Mouse (Mus musculus): ENCODE measurements around the gene Nkain4. TPM values are rescaled to one million over a fixed set of nuclear protein-coding genes. Genes with fewer than 3 reads are reported as not detected.

Gene Nkain4
- polyA plus RNA-seq, 1 experiment from 2014 or later: 34.5 TPM

DNA sequence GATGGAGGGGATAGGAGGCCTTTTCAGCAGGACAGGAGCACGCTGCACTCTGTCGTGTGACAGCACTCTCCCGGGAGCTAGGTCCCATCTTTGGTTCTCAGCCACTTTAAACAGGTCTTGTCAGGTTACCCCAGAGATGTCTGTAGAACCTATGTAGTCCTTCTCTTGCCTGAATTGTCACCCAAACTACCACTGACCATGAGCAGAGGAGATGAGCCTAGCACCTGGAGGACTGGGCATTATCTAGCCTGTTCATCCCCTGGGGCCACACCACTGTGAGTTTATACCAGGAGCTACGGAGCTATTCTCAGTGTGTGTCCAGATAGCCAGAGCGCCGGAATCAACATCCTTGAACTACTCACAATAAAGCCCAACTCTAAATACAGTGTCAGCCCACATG lies 56.6 kb downstream of the Nkain4 start:
- WGBS: 85% methylated on average over 6 of the region's 6 CpGs

GRCm38 (mm10) chr2:180896819-180897625 lies 57.5 kb downstream of the Nkain4 start:
- WGBS: 70% methylated on average over 15 of the region's 15 CpGs
- ATAC-seq (replicated peaks; ENCODE audit: low FRiP score): no peak
- no peaks in the 10 kb centered on the region for H3K36me3 ChIP-seq
- H3K9me3 ChIP-seq (replicated peaks): no peaks in the 10 kb centered on the region
- peaks cover 59% of the 10 kb centered on the region for H3K27me3 ChIP-seq
- H3K4me2 ChIP-seq: no peak overlapping the region
- H3K27ac ChIP-seq: no peak overlapping the region
- H3K4me3 ChIP-seq (replicated peaks): no peak overlapping the region
- no peak overlapping the region for H3K9ac ChIP-seq
- peaks cover 27% of the 10 kb centered on the region for H3K4me1 ChIP-seq

More for the DNA sequence above, 56.6 kb downstream of the Nkain4 start:
- no peak overlapping the region for H3K4me3 ChIP-seq (replicated peaks)
- peaks cover 51% of the 10 kb centered on the region for H3K27me3 ChIP-seq
- no peak for ATAC-seq (replicated peaks; ENCODE audit: low FRiP score)
- H3K9ac ChIP-seq: no peak overlapping the region
- no peaks in the 10 kb centered on the region for H3K9me3 ChIP-seq (replicated peaks)
- H3K27ac ChIP-seq: no peak overlapping the region
- H3K36me3 ChIP-seq: no peaks in the 10 kb centered on the region
- H3K4me2 ChIP-seq: no peak overlapping the region
- H3K4me1 ChIP-seq: peaks cover 20% of the 10 kb centered on the region

DNA sequence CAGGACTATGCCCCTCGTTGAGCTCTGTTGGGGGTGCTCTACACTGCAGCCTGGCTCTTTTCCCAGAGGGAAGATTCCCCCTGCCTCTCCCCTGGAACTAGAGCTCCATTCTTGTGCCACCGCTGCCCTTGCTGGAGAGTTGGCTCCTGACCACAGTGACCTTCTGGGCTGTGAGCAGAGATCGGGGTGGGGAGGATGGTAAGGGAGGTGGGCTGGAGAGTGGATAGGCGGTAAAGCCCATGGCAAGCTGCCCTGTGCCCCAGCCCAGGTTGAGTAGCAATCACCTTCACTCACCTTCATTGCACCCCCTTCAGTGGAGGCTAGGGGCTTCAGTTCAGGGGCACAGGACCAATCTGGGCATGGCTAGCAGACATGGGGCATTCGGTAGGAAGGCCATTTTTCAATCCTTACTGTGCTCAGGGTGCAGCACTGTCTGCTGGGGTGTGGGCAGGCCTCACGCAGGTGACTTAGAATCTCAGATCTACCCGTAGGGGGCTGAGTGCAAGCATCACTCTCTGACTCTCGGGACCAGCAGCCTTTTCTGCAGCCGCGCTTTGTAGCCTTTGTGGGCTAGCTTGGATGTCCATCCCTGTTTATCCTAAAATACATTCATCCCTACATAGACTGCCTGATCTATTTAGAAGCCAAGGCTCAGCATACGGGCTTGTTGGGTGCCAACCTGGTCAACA lies 58.5 kb downstream of the Nkain4 start:
- Histone ChIP-seq H3K4me1 (peaks cover 38% of the 10 kb centered on the region), H3K27ac (no peak overlapping the region), H3K4me2 (no peak overlapping the region), H3K4me3 (replicated peaks) (no peak overlapping the region), H3K27me3 (peaks cover 70% of the 10 kb centered on the region), H3K36me3 (no peaks in the 10 kb centered on the region), H3K9ac (no peak overlapping the region), H3K9me3 (replicated peaks) (no peaks in the 10 kb centered on the region)
- 84% methylated on average over 11 of the region's 11 CpGs for WGBS
- no peak for ATAC-seq (replicated peaks; ENCODE audit: low FRiP score)

DNA sequence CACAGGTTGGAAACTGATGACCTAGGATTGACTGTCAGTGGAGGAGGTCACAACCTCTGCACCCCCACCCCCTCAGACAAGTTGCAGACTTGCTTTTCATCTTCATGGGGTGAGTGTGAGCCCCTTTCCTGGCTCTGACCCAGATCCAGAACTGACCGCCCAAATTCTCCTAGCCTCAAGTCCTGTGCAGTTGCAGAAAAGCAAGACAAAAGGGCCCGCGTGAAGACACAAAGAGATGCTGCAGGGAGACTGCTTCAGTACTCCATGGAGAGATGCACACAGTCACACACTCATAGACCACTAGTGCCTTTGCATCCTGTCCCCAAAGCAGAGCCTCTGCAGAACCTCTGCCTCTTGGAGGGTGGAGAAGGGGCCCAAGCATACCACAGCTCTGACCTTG lies 59.2 kb downstream of the Nkain4 start:
- Histone ChIP-seq H3K4me1 (peaks cover 44% of the 10 kb centered on the region), H3K4me3 (replicated peaks) (no peak overlapping the region), H3K4me2 (no peak overlapping the region), H3K9ac (no peak overlapping the region), H3K9me3 (replicated peaks) (no peaks in the 10 kb centered on the region), H3K36me3 (no peaks in the 10 kb centered on the region), H3K27ac (no peak overlapping the region), H3K27me3 (peaks cover 76% of the 10 kb centered on the region)
- ATAC-seq (replicated peaks; ENCODE audit: low FRiP score): no peak
- 85% methylated on average over 3 of the region's 3 CpGs for WGBS

DNA sequence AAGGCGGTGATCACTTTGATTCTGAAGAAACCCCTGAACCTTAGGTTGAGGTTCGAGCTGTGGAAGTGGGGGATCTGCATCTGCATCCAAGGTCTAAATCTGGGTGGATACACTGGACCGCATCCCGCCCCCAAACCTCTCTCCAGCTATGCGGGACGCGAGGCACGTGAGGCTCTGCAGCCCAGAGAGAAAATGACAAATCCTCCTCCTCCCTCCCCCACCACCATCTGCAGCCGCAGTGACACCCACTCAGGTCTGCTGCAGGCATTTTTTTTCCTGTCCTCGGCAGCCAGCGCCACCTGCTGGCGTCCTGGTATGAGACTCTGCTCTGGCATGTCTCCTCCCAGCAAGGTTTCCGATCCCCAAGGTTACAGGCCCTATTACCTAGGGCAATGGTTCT lies 59.8 kb downstream of the Nkain4 start:
- H3K9me3 ChIP-seq (replicated peaks): no peaks in the 10 kb centered on the region
- H3K9ac ChIP-seq: no peak overlapping the region
- WGBS: 1% methylated on average over 13 of the region's 13 CpGs
- no peaks in the 10 kb centered on the region for H3K36me3 ChIP-seq
- H3K4me1 ChIP-seq: peaks cover 48% of the 10 kb centered on the region
- ATAC-seq (replicated peaks; ENCODE audit: low FRiP score): peak; percentile 23; the same call in 1 of the 2 replicates
- peaks cover 82% of the 10 kb centered on the region for H3K27me3 ChIP-seq
- H3K4me2 ChIP-seq: peak overlapping the region; percentile 79
- H3K27ac ChIP-seq: no peak overlapping the region
- peak overlapping the region; percentile 48 for H3K4me3 ChIP-seq (replicated peaks)

DNA sequence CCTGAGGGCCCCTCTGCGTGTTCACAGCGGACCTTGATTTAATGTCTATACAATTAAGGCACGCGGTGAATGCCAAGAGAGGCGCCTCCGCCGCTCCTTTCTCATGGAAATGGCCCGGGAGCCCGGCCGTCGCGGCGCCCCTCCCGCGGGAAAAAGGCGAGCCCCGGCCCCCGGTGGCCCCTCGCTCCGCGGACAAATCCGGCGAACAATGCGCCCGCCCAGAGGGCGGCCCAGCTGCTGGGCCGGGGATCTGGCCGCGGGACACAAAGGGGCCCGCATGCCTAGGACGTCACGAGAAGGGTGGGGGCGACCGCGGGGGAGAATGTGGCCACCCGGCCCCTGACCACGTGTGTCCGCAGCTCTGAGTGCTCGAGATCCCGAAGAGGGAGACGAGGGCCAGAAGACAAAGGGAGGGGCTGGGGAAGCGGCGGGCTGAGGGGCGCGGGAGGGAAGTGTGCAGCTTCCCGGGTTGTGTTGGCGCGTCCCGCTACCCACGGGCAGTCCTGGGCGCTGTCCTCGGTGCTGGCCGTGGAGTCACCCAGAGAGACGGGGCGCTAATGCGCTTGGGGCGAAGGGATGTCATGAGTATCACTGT lies 60.4 kb downstream of the Nkain4 start:
- no peak overlapping the region for H3K9ac ChIP-seq
- H3K27me3 ChIP-seq: peaks cover 88% of the 10 kb centered on the region
- H3K4me3 ChIP-seq (replicated peaks): peak overlapping the region; percentile 48
- H3K4me2 ChIP-seq: peak overlapping the region; percentile 79
- H3K4me1 ChIP-seq: peaks cover 53% of the 10 kb centered on the region
- ATAC-seq (replicated peaks; ENCODE audit: low FRiP score): 0 out of 2 replicates have a peak, but pooled peaks have one; percentile 53
- no peak overlapping the region for H3K27ac ChIP-seq
- H3K9me3 ChIP-seq (replicated peaks): no peaks in the 10 kb centered on the region
- no peaks in the 10 kb centered on the region for H3K36me3 ChIP-seq
- under 1% methylated on average over 56 of the region's 57 CpGs for WGBS

DNA sequence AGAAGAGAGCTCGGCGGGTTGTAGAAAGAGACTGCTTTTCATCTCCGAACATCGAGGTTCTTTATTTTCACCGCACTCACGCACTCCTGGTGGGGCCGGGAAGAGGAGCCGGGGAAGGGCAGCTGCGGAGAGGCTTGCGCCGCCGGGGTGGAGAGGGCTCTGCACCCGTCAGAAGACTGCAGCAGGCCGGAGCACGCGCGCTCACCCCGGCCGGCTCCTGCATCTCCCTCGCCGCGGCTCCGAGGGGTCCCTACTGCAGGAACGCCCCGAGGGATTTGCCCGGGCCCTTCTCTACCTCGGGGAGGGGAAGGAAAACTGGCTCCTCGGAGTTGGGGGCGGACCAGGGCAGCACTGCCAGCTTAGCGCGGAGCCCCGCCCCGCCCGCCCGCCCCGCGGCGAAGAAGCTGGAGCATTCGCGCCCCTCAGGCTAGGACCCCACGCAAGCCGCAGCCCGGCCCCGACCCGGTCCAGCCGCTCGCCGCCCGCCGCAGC lies 60.9 kb downstream of the Nkain4 start:
- H3K4me2 ChIP-seq: peak overlapping the region; percentile 79
- no peaks in the 10 kb centered on the region for H3K36me3 ChIP-seq
- H3K9ac ChIP-seq: no peak overlapping the region
- under 1% methylated on average over 50 of the region's 50 CpGs for WGBS
- no peak for ATAC-seq (replicated peaks; ENCODE audit: low FRiP score)
- H3K4me1 ChIP-seq: peaks cover 53% of the 10 kb centered on the region
- H3K27ac ChIP-seq: no peak overlapping the region
- H3K27me3 ChIP-seq: peaks cover 94% of the 10 kb centered on the region
- H3K9me3 ChIP-seq (replicated peaks): no peaks in the 10 kb centered on the region
- H3K4me3 ChIP-seq (replicated peaks): peak overlapping the region; percentile 48

DNA sequence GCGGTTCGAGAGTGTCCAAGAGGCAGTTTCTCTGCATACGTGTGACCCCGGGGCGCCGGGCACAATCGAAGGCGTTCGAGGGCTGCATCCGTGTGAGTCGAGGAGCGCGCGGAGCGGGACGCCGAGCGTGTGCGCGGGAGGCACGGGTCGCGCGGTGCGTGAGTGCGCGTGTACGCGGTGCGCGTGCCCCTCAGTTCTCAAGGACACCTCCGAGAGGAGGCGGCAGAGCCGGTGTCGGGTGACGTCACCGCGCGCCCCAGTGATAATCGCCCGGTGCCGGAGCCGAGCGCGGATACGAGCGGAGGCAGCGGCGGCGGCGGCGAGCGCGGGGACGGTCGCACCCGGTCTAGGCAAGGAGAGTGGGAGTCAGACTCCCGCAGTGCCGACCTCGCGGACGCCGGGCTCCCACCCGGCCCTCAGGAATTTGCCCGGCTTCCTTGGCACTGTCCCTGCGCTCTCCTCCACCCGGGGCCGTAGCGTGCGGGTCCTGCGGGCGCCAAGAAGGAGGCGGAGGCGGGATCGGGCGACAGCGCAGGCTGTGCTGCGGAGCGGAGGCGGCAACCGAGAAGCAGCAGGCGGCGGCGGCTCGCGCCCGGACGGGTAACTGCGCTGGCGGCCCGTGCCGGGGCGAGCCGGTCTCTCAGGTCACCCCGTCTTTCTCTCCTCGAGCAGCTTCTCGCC lies 61.5 kb downstream of the Nkain4 start:
- no peak for ATAC-seq (replicated peaks; ENCODE audit: low FRiP score)
- no peaks in the 10 kb centered on the region for H3K9me3 ChIP-seq (replicated peaks)

DNA sequence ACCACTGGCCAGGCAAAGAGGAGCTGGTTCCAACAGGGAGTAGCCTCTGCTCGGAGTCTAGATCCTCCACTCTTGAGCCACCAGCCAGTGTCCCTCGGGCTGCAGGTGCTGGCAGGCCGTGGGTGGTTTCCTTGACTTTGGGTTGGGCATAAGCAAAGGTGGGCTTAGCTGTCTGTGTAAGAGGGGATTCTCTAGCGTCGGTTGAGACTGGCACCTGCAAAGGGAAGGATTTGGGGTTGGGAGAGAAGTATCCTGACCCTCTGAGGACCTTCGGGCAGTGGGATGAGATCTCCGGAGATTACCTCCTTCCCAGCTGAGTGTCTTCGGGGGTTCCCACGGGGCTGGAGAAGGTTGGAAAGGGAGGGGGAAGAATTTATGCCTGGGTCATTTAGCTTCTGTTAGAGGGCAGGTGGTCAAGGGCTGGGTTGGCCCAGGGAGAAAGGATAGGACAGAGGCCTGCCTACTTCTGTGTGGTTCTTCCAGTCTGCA lies 62.6 kb downstream of the Nkain4 start:
- Histone ChIP-seq H3K27ac (no peak overlapping the region), H3K4me2 (peak overlapping the region; percentile 50; the same call in 1 of the 2 replicates), H3K4me1 (peaks cover 53% of the 10 kb centered on the region), H3K27me3 (peaks cover 100% of the 10 kb centered on the region), H3K36me3 (no peaks in the 10 kb centered on the region), H3K4me3 (replicated peaks) (peak overlapping the region; percentile 23; the same call in 1 of the 2 replicates), H3K9ac (no peak overlapping the region), H3K9me3 (replicated peaks) (no peaks in the 10 kb centered on the region)
- ATAC-seq (replicated peaks; ENCODE audit: low FRiP score): no peak
- 4% methylated on average over 9 of the region's 9 CpGs for WGBS

More for the DNA sequence above, 61.5 kb downstream of the Nkain4 start:
- under 1% methylated on average over 93 of the region's 97 CpGs for WGBS
- H3K9ac ChIP-seq: no peak overlapping the region
- H3K27ac ChIP-seq: no peak overlapping the region
- peak overlapping the region; percentile 48 for H3K4me3 ChIP-seq (replicated peaks)
- H3K4me2 ChIP-seq: peak overlapping the region; percentile 79
- H3K36me3 ChIP-seq: no peaks in the 10 kb centered on the region
- H3K27me3 ChIP-seq: peaks cover 100% of the 10 kb centered on the region
- peaks cover 53% of the 10 kb centered on the region for H3K4me1 ChIP-seq

DNA sequence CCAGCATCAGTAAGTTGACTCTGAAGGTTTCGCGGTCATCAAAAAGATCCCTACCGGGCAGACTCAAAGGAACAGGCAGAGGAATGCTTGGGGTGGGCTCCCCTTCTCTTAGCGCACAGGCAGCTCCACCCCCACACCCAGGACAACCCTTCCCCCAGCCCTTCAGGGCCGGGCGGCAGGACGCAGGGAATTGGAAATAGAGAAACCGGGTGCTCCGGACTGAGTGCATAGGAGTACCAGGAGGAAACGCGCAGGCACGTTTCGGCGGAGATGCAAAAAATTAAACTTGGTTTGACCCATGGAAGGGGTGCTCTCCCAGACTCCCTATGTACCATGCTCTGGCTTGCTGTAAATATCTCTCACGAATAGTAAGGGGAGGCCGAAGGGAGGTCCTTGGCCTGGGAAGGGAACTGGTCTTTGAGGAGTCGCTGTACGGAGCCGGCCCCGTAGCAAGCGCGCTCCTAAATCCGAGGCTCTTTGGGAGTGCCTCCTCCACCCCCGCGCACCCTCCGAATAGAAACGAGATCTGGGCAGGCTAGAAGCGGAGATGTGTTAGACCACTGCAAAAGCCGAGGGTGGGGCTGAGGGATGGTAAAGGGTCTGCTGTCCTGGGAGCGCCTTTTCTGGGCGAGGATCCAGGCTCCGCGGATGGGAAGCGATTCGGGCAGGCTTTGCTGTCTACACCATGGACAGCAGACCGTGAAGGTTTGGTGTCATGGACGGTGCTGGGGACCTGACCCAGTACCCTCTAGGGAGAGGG lies 63.2 kb downstream of the Nkain4 start:
- H3K4me1 ChIP-seq: peaks cover 53% of the 10 kb centered on the region
- H3K27me3 ChIP-seq: peaks cover 97% of the 10 kb centered on the region
- peak overlapping the region; percentile 50 for H3K4me2 ChIP-seq
- ATAC-seq (replicated peaks; ENCODE audit: low FRiP score): 0 out of 2 replicates have a peak, but pooled peaks have one; percentile 24
- peak overlapping the region; percentile 23 for H3K4me3 ChIP-seq (replicated peaks)
- no peaks in the 10 kb centered on the region for H3K9me3 ChIP-seq (replicated peaks)
- no peaks in the 10 kb centered on the region for H3K36me3 ChIP-seq
- 1% methylated on average over 37 of the region's 37 CpGs for WGBS
- no peak overlapping the region for H3K9ac ChIP-seq
- no peak overlapping the region for H3K27ac ChIP-seq
